Mouse (Mus musculus) intestine, embryonic 15.5 days (tissue): ENCODE measurements around the gene Clvs2. TPM values are rescaled to one million over a fixed set of nuclear protein-coding genes. Genes with fewer than 3 reads are reported as not detected.

Experiments
- polyA plus RNA-seq: library from polyadenylated mRNA; unstranded; fragments of >200 nt; fragmentation: Nextera tagmentation; extraction: Ambion mirVana; gene quantifications from 2 replicates; pipeline ENCODE4 v1.2.1, GENCODE M21; 2015

Gene Clvs2
- polyA plus RNA-seq, 1 experiment from 2014 or later = 0.79 TPM

Other genes with a start within 250 kb of the Clvs2 start
- gene Sult3a2, start 161.9 kb upstream of the Clvs2 start, polyA plus RNA-seq = not detected in 2 replicates
- not detected in 2 replicates for gene Sult3a1, start 233.0 kb upstream of the Clvs2 start, polyA plus RNA-seq